Mouse (Mus musculus) left cerebral cortex, postnatal 14 days (tissue): ENCODE data around the gene Pln. TPM values are rescaled to one million over a fixed set of nuclear protein-coding genes. Genes with fewer than 3 reads are reported as not detected.

Source experiments
- DNase-seq, 2 experiments: peaks; one replicate each; pipeline ENCODE4 v3.0.0; 2021 to 2022; ENCODE audit warnings: low spot score in 2 of 2, mixed read lengths in 1 of 2
- intact Hi-C: fragments of 180-260 bp; cut with DNase I; formaldehyde crosslinking; loops from one replicate; pipeline ENCODE4 v1.15.1; 2025
- total RNA-seq, 2 experiments: library from RNA; stranded (reverse); gene quantifications; 2 replicates each; pipeline ENCODE4 v1.2.3; 2021

The Pln gene
- total RNA-seq, 2 experiments from 2014 or later = 1.8 to 2.8 TPM

DNA sequence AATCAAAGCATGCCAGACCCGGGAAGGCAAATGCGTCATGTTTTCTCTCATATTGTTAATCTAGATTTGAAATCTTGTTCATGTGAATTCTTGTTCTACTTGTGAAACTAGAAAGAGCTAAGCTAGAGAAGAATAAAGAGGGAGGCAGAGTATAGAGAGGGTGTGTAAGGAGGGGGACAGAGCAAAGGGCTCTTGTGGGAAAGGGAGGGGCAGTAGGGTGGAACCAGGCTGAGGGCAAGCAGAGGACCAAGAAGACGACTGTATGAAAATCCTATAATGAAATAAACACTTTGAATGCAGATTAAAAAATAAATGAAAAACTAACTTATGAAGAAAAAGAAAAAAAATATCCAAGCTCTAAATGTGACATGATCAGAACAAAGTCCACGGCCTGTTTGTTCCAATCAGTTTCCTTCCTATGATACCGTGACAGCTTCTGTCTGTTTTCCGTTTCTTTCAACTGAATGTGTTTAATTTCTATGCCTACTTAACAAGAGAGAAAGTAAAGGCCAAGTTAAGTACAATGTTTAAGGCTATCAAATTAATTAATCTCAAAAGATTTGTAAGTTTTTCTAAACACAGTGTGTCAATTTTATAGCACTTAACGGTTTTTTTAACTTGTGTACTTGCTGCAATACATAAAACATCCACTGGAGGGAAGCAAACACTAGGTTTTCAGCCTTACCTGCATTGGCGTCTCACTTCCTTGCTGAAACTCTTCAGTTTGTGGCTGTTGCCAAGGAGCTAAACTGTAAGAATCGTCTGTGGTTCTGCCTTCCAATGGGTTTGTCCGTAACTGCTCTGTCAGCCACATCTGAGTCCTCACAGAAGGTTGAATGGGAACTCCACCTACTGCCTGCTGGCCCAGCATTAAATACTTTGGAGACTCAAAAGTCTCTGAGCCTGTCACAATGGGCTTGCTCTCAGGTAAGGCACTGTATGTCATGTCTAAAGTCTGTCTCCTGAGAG is 10.6 kb downstream of the Pln start:
- intact Hi-C loops = loop anchor here (1.0 to 10.0 kb wide), 5 partner anchors 161 to 933 kb away; partner anchors contain the start of genes Asf1a and Nus1
- peak; percentile 85 to 86 for DNase-seq

DNA sequence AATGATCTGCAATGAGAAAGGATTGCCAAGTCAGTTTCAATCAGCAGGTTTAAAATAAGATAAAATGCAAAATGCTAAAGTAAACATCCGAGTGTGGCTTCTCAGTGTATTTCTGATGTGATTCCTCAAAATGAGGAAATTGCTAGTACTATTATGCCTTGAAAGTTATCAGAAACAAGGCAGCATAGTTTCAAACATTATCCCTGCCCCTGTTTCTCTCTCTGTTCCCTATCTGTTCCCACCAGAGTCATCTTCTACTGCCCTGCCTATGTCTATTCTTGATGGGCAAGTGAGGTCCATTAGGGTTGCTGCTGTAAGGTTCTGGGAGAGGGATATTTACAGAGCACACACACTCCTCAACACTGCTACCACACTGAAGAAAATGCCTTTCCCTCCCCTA is 11.8 kb downstream of the Pln start:
- intact Hi-C loops = loop anchor here (10.0 kb wide), 3 partner anchors 246 to 934 kb away; partner anchors contain the start of genes Asf1a and Nus1
- DNase-seq = no peak

DNA sequence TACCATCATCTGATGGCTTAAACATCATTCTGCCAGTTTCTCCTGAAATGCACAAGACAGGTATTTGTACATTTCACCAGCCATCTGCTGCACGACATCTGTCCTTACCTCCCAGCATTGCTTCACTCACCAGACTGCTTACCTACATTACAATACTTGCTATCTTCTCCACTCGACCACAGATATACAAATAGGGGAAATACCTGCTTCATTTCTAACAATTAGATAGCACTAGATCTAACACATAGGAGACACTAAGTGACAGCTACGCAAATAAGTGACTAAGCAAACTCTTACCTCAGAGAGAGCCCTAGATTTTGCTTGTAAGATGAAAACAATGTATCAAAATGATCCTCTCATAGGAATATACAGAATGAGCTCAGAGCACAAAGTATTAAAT is 16.2 kb downstream of the Pln start:
- no peak for DNase-seq
- intact Hi-C loops = no loop called here

- intact Hi-C loops = loop anchor here (5.0 kb wide), 1 partner anchor 53 kb away; no protein-coding TSS in a partner anchor
- no peak for DNase-seq
Measured at GRCm38 (mm10) chr10:53359016-53359415, 21.5 kb downstream of the Pln start.

DNA sequence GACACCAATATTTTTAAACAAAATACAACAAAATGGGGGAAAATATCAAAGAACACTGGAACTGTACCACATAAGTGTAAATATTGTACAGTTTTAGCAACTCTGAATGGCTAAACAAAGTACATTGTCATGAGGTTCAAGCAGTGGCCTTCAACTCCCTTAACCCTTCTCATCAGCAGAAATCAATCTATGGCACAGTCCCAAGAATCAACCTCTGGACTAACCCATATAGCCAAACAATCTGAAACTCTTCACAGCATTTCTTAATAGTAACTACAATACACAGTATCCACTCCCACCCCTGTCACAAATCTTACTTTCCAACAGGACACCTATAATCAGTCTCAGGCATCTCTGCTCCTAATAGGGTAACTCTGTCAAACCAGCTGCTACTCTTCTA is 26.8 kb downstream of the Pln start:
- no peak for DNase-seq
- intact Hi-C loops = no loop called here

- peak in 1 of 2 experiments; percentile 60 for DNase-seq
- intact Hi-C loops = no loop called here
Measured at GRCm38 (mm10) chr10:53367265-53367664, 29.8 kb downstream of the Pln start.

DNA sequence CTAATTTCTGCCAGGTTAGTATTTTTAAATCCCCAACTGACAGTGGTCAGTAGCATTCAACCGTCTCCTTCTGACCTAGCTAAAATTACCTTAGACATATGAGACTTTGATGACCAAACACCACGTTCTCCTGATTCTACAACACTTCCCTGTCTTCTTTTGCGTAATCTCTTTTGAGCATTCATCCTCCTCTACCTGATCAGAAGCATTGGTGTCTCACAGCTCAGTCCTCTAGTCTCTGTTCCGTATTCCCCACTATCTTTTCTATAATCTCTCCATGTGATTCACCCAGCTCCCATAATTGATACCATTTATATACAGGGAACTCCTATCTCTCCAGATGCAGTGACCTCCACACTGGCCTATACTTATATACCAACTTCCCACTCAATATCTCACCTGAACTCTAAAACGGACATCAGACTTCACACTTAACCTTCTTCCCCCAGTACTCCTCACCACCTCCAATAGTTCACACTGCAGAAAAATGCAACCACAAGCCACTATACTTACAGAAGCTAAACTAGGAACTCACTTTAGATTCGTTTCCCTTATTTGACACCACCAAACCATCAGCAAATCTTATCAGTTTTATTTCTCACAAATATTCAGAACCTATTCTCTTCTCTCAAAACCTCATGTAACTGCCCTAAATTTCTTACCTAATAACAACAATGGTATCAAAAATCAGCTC is 36.6 kb downstream of the Pln start:
- intact Hi-C loops = no loop called here

GRCm38 (mm10) chr10:53377096-53377495 is 39.6 kb downstream of the Pln start:
- intact Hi-C loops = no loop called here
- DNase-seq = no peak

More for the DNA sequence above, 36.6 kb downstream of the Pln start:
- DNase-seq = no peak

GRCm38 (mm10) chr10:53378296-53378695 is 40.8 kb downstream of the Pln start:
- intact Hi-C loops = no loop called here

DNA sequence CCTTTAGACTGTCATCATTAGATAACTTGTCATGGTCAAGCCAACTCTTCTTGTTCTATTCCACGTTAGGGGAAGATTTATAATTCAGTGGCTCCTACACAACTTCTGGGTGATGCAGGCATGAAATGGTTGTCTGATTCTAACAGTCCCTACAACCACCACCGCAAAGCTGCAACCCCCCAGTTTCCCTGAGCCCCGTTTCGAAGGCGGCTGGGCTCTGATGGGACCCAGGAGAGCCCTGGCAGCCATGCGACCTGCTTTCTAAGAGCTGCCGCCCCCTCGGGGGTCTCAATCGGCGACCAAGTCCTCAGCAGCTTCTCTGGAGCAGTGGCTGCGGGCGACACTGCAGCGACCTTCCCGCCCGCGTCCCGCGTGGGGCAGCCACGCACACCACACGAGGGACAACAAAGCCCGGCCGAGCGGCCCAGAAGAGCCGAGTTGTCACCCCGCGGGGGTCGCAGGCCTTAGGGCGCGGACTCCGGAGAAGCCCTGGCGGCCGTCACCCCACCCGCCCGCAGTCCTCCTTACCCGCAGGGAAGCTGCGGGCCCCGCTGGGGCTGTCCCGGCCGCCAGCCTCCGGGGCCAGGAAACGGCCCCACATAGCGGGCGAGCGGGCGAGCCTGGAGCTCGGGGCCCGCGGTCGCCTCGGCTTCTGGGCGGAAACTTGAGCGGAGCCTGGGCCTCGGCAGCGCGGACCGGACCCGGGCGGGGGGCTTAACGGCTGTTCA is 41.7 kb downstream of the Pln start:
- intact Hi-C loops = no loop called here
- peak; percentile 23 to 30 for DNase-seq

More at GRCm38 (mm10) chr10:53378296-53378695, 40.8 kb downstream of the Pln start:
- no peak for DNase-seq

- intact Hi-C loops = no loop called here
- peak; percentile 86 to 87 for DNase-seq
Measured at GRCm38 (mm10) chr10:53379709-53380106, 42.2 kb downstream of the Pln start, which contains the start of gene Cep85l. TSS of gene Cep85l (minus strand) at chr10:53379947.

DNA sequence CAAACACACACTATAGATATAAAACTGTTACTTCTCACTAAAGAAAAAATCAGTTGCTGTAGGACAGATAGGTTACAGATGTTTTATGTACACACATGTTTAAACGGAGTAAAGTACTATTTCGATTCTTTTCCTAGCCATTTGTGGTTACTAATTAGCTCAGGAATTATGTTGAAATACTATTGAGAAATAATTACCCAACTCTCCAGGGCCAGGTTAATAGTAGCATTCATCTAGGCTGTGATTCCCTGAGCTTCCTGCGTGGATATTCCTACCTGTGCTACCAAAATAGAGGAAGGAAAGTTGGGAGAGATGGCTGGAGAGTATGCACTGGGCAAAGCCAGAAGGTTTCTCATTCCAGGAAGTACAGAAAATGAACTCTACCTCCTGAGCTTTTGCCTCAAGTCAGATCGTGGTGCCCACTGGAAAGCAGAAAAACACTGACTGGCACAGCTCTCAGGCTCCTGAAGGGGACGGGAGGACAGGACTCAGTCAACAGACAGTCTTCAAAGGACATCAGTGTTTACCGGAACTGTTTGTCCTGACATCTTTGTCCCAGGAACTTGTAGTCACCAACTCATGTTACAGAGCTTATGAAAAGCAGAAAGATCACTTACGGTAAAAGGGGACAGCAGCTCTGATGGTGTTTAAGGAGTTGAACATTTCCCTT is 45.4 kb downstream of the Pln start:
- no peak for DNase-seq
- intact Hi-C loops = no loop called here

DNA sequence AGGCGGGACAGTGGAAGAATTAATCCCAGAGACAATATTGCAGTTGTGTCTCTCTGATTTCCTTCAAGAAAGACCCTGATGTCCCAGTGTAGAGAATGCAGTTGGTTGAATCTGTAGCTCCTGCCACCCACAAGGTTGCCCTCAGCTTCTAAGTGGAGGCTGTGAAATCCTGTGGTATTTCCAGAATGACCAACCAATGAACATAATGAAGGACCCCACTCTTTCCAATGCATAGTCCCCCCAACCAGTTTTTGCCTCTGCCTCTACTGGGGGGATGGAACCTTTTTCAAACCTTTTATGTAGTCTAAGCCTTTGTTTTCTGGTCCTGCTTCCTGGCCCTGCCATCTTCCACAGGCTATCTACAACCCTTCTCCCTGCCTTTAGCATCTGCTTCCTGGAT is 47.4 kb downstream of the Pln start:
- intact Hi-C loops = no loop called here
- no peak for DNase-seq

DNA sequence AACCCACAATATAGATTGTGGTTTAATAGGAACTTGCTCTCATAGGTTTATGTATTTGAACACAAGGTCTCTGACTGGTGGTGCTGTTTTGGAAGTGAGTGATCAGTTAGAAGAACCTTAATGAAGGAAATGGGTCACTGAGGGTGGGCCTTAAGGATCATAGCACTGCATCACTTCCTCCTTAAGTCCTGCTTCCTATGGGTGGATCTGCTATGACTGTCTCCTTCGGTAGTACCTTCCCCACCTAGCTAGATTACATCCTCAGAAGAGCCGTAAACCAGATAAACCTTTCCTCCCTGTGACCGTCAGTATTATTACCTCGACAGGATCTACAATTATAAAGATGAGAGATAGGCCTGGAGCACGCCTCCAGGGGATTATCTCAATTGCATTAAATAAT is 48.0 kb downstream of the Pln start:
- intact Hi-C loops = no loop called here

GRCm38 (mm10) chr10:53388227-53388920 is 50.9 kb downstream of the Pln start:
- intact Hi-C loops = no loop called here
- DNase-seq = no peak

More for the DNA sequence above, 48.0 kb downstream of the Pln start:
- no peak for DNase-seq

- intact Hi-C loops = no loop called here
Measured at GRCm38 (mm10) chr10:53394923-53395629, 57.6 kb downstream of the Pln start.

More at GRCm38 (mm10) chr10:53394923-53395629, 57.6 kb downstream of the Pln start:
- no peak for DNase-seq
